Mouse (Mus musculus) midbrain, embryonic 10.5 days (tissue): ENCODE measurements at regions not wholly inside any gene's neighbourhood (a gene's known extent, or its start where the extent isn't known, plus 50 kb on each side); places are given as distances from the start of the nearest gene placed in this dataset.
A peak's percentile ranks its signal among the peaks of the same experiment; 100 is the strongest.

Experiments
- DNase-seq: peaks from one replicate; pipeline ENCODE4 v3.0.0-alpha.2; 2017; ENCODE audit warnings: low spot score
- H3K27ac ChIP-seq: fragments of 300-500 bp; sonication (generic); replicated peaks from 2 replicates; pipeline ENCODE4 v1.5.1; 2016; ENCODE audit warnings: mild to moderate bottlenecking
- H3K27me3 ChIP-seq: fragments of 300-500 bp; sonication (generic); 2 replicates; pipeline ENCODE4 v1.6.1; 2016; ENCODE audit warnings: low read depth, mild to moderate bottlenecking; ENCODE audit not compliant: poor library complexity, severe bottlenecking
- H3K36me3 ChIP-seq: fragments of 300-500 bp; sonication (generic); 2 replicates; pipeline ENCODE4 v1.6.1; 2016; ENCODE audit warnings: mild to moderate bottlenecking, moderate library complexity
- H3K4me1 ChIP-seq: fragments of 300-500 bp; sonication (generic); 2 replicates; pipeline ENCODE4 v1.6.1; 2016
- H3K4me3 ChIP-seq: fragments of 300-500 bp; sonication (generic); 2 replicates; pipeline ENCODE4 v1.5.1; 2016; ENCODE audit warnings: mild to moderate bottlenecking, moderate library complexity
- H3K9me3 ChIP-seq: fragments of 300-500 bp; sonication (generic); replicated peaks from 2 replicates; pipeline ENCODE4 v1.6.1; 2016; ENCODE audit warnings: mild to moderate bottlenecking
- WGBS: fragments of 180-500 bp; shearing (Covaris S2); methylation state at CpG from one replicate; pipeline ENCODE4 v1.1.7; 2016; 5-methylcytosine and 5-hydroxymethylcytosine counted together

DNA sequence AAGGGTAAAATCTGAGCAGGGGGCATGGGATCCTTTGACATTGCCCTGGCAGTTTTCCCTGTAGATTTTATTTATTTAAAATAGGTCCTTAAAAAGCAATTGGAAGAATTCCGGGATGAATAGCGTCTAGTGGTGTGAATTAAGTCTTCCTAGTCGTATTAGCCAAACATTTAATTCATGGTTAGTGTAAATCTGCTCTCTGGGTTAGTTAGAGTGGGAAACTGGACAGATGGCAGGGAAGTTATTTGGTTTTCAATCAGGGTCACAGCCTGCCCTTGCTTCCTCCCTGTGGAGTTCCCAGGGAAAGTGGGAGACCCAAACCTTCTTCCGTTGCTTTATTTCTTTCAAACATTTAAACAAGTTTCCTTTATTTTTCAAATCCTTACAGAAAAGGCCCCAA is 103.8 kb upstream of the S1pr3 start:
- DNase-seq: no peak
- Histone ChIP-seq H3K36me3 (no peaks in the 10 kb centered on the region), H3K4me3 (no peak overlapping the region), H3K27me3 (no peaks in the 10 kb centered on the region), H3K27ac (no peak overlapping the region), H3K4me1 (peaks cover 22% of the 10 kb centered on the region), H3K9me3 (no peaks in the 10 kb centered on the region)
- WGBS: 70% methylated on average over 4 of the region's 4 CpGs

- Histone ChIP-seq H3K4me1 (peaks cover 48% of the 10 kb centered on the region), H3K36me3 (no peaks in the 10 kb centered on the region), H3K4me3 (no peak overlapping the region), H3K9me3 (no peaks in the 10 kb centered on the region), H3K27ac (no peak overlapping the region), H3K27me3 (no peaks in the 10 kb centered on the region)
- DNase-seq: no peak
Measured at GRCm38 (mm10) chr13:51309446-51309845, 99.0 kb upstream of the S1pr3 start.

DNA sequence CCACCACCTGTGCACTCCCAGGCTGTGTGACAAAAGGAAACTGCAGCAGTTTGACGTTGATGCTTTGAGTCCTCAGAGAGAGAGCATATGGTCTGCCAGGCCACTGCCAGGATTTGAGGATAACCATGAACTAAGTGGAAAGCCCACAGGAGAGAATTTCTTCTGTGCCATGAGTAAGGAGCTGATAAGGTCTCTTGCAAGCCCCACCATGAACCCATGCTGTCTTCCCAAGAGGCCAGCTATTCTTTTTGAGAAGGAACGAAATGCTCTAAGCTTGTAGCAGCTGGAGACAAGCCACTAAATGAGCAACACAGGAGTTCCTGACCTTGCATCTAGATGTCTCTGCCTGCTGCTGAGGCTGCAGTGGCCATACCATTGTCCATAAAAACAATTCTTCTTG is 98.4 kb upstream of the S1pr3 start:
- Histone ChIP-seq H3K27ac (no peak overlapping the region; the same call in 1 of the 2 replicates), H3K9me3 (no peaks in the 10 kb centered on the region), H3K36me3 (no peaks in the 10 kb centered on the region), H3K4me3 (no peak overlapping the region), H3K27me3 (no peaks in the 10 kb centered on the region), H3K4me1 (peaks cover 48% of the 10 kb centered on the region)
- WGBS: 82% methylated on average over 2 of the region's 2 CpGs
- DNase-seq: no peak

DNA sequence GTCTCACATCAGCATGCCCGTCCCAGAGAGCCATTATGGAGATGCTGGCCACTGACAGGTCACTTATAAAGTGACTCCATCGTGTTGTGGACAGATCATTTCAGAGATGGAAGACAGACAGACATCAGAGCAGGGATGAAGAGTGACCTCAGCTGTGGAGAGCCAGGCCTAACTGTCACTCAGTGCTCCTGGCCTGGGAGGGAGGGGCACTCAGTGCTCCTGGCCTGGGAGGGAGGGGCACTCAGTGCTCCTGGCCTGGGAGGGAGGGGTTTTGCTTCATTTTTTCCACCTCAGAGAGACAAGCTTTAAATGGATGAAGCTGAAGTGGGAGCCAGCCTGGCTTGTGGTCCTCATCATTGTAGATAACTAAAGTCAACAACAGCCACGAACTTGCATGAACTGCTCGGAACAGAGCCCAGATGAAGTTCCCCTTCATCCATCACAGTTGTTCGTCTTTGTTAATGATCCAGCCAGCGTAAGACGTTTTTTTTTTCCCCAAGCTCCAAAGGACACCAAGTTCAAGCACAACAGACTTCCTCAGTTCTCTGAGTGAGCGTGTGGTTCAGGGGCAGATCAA is 96.7 kb upstream of the S1pr3 start:
- H3K4me3 ChIP-seq: no peak overlapping the region
- H3K9me3 ChIP-seq: no peaks in the 10 kb centered on the region
- no peak for DNase-seq
- no peaks in the 10 kb centered on the region for H3K36me3 ChIP-seq
- H3K27me3 ChIP-seq: no peaks in the 10 kb centered on the region
- peaks cover 49% of the 10 kb centered on the region for H3K4me1 ChIP-seq
- peak overlapping the region; percentile 39; the same call in 1 of the 2 replicates for H3K27ac ChIP-seq
- 70% methylated on average over 8 of the region's 8 CpGs for WGBS

DNA sequence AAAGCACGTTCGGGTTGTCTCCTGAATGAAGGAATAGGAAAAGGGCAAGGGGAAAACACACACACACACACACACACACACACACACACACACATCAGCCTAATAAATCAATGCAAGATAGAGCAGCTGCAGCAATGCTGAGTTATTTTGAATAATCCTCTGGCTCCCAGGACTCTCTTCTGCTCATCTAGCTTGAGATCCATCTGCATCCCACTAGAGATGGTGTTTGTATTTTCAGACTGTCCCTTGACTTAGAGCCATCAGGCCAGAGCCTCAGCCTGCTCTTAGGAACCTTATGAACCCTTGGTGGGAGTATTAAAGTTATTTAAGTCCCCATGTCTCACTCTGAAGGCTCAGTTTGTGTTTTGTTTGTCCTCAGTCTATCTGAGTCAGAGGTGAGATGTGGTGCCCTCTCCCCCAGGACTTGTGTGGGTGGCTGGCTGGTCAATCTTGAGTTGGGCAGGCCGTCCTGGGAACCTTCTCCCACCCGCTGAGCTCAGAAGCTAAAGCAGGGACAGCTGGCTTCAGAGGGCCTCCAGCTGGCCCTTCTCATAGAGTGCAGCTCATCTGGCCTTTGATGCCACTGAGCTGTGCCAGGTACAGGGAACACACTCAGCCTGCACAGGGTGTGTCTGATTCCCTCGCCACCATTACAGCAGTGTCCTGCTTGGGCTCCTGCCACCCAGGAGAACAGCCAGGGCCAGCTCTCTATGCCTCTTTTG is 95.1 kb upstream of the S1pr3 start:
- Histone ChIP-seq H3K36me3 (no peaks in the 10 kb centered on the region), H3K27me3 (no peaks in the 10 kb centered on the region), H3K4me3 (no peak overlapping the region), H3K9me3 (0 out of 2 replicates have a peak, but pooled peaks cover 4% of the 10 kb centered on the region), H3K4me1 (peaks cover 49% of the 10 kb centered on the region), H3K27ac (peak overlapping the region; percentile 86)
- no peak for DNase-seq
- 61% methylated on average over 5 of the region's 5 CpGs for whole genome bisulfite sequencing

DNA sequence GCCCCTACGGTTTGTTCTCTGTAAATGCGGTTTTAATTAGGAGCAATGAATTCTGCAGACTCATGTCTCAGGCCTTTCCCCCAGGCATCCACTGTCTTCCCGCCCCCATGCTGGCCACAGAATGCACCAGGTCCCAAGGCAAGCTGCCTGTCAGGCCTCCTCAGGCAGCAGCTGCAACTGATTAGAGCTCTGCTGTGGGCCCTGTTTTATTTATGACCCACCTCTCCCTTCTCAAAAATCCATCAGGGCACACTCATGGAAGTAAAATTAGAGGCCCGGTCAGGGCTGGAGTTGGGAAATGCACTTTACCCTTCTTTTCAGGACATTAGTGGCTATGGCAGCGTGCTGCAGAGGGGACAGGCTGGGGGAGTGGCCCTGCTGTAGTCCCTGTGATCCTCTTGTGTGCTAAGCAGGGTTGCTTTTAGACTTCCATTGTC is 93.9 kb upstream of the S1pr3 start:
- WGBS: 1% methylated on average over 5 of the region's 5 CpGs

GRCm38 (mm10) chr13:51315008-51315778 is 93.2 kb upstream of the S1pr3 start:
- Histone ChIP-seq H3K36me3 (no peaks in the 10 kb centered on the region), H3K27ac (peak overlapping the region; percentile 86), H3K4me1 (peaks cover 49% of the 10 kb centered on the region), H3K27me3 (no peaks in the 10 kb centered on the region), H3K4me3 (peak overlapping the region; percentile 21; the same call in 1 of the 2 replicates), H3K9me3 (0 out of 2 replicates have a peak, but pooled peaks cover 4% of the 10 kb centered on the region)
- 47% methylated on average over 10 of the region's 10 CpGs for WGBS
- no peak for DNase-seq

More for the DNA sequence above, 93.9 kb upstream of the S1pr3 start:
- Histone ChIP-seq H3K36me3 (no peaks in the 10 kb centered on the region), H3K9me3 (0 out of 2 replicates have a peak, but pooled peaks cover 4% of the 10 kb centered on the region), H3K27me3 (no peaks in the 10 kb centered on the region), H3K27ac (peak overlapping the region; percentile 86), H3K4me3 (peak overlapping the region; percentile 21), H3K4me1 (peaks cover 49% of the 10 kb centered on the region)
- DNase-seq: peak; percentile 80

- Histone ChIP-seq H3K9me3 (0 out of 2 replicates have a peak, but pooled peaks cover 4% of the 10 kb centered on the region), H3K27ac (peak overlapping the region; percentile 86), H3K27me3 (no peaks in the 10 kb centered on the region), H3K4me3 (no peak overlapping the region), H3K36me3 (no peaks in the 10 kb centered on the region), H3K4me1 (peaks cover 49% of the 10 kb centered on the region)
- no peak for DNase-seq
- 56% methylated on average over 5 of the region's 5 CpGs for WGBS
Measured at GRCm38 (mm10) chr13:51315779-51316041, 92.7 kb upstream of the S1pr3 start.

- H3K27ac ChIP-seq: no peak overlapping the region
- no peak overlapping the region for H3K4me3 ChIP-seq
- H3K9me3 ChIP-seq: no peaks in the 10 kb centered on the region
- WGBS: 80% methylated on average over 7 of the region's 7 CpGs
- no peaks in the 10 kb centered on the region for H3K27me3 ChIP-seq
- DNase-seq: no peak
- H3K4me1 ChIP-seq: peaks cover 11% of the 10 kb centered on the region
- H3K36me3 ChIP-seq: no peaks in the 10 kb centered on the region
Measured at GRCm38 (mm10) chr13:51323058-51323715, 85.3 kb upstream of the S1pr3 start.

DNA sequence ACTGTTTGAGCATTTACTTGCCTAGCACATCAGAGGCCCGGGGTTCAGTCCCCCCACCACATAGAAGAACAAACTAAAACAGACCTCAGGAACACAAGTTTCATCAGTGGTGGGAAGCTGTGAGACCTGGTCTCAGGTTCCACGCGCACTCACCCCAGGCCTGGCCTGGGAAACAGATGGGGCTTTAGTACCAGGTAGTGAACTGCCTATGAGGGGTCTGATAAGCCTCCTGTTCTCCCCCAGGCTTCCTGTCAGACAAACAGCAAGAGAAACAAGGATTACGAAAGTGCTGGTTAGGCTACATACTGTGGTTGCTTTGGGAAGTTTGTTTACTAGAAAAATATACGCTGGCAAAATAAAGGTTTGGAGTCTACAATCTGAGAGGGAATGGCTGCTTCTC is 83.7 kb upstream of the S1pr3 start:
- WGBS: 70% methylated on average over 5 of the region's 5 CpGs
- DNase-seq: no peak

GRCm38 (mm10) chr13:51325298-51325697 is 83.1 kb upstream of the S1pr3 start:
- H3K4me3 ChIP-seq: no peak overlapping the region
- no peak for DNase-seq
- H3K9me3 ChIP-seq: no peaks in the 10 kb centered on the region
- peaks cover 27% of the 10 kb centered on the region for H3K4me1 ChIP-seq
- no peaks in the 10 kb centered on the region for H3K27me3 ChIP-seq
- H3K27ac ChIP-seq: no peak overlapping the region
- WGBS: 61% methylated on average over 5 of the region's 5 CpGs
- no peaks in the 10 kb centered on the region for H3K36me3 ChIP-seq

More for the DNA sequence above, 83.7 kb upstream of the S1pr3 start:
- no peaks in the 10 kb centered on the region for H3K36me3 ChIP-seq
- peaks cover 24% of the 10 kb centered on the region for H3K4me1 ChIP-seq
- no peak overlapping the region for H3K4me3 ChIP-seq
- H3K27me3 ChIP-seq: no peaks in the 10 kb centered on the region
- H3K27ac ChIP-seq: no peak overlapping the region
- no peaks in the 10 kb centered on the region for H3K9me3 ChIP-seq

DNA sequence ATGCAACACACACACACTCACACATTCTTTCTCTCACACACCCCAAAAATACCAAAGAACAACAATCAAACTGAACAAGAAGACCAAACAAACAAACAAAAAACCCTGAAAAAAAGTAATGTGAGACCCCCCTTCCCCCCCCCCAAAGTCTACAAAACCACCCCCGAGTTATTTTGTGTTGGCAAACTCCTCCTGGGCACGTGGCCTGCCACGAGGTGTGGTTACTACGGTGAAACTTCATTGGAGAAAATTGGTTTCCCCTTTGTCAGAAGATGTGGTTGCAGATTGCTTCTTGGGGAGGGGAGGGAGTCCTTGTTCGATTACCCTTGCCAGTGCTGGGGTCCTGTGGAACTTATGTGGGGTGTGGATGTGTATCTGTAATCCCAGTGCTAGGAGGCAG is 82.3 kb upstream of the S1pr3 start:
- 77% methylated on average over 5 of the region's 5 CpGs for WGBS
- Histone ChIP-seq H3K27me3 (no peaks in the 10 kb centered on the region), H3K4me1 (peaks cover 27% of the 10 kb centered on the region), H3K4me3 (no peak overlapping the region), H3K27ac (no peak overlapping the region), H3K9me3 (no peaks in the 10 kb centered on the region), H3K36me3 (no peaks in the 10 kb centered on the region)
- DNase-seq: no peak
